Mouse (Mus musculus): ENCODE measurements around the gene Aqr.

GRCm38 (mm10) chr2:114093577-114093976 lies 93.2 kb downstream of the Aqr start:
- TF ChIP-seq CTCF (conservative IDR thresholded peaks at IDR 0.05; ENCODE audit: insufficient read depth, insufficient read length, low read depth, low read length): no peak
- TF ChIP-seq POLR2A (IDR thresholded peaks at IDR 0.05; ENCODE audit: low read depth, low read length): no peak

Data from kidney, adult 2 months (tissue).